Mouse (Mus musculus) MEL (cell line): ENCODE data around the gene Axin2.

Experiments used
- CTCF ChIP-seq, 3 experiments: IDR thresholded peaks in 2 of 3; conservative IDR thresholded peaks in 1 of 3; 2 replicates each; pipeline ENCODE4 v1.5.1; 2011 to 2012; ENCODE audit warnings: low read length in 3 of 3, low read depth in 2 of 3, mild to moderate bottlenecking in 2 of 3, improper control_type of control experiment in 1 of 3, inconsistent platforms in 1 of 3, mixed read lengths in 1 of 3, moderate library complexity in 1 of 3; ENCODE audit not compliant: control insufficient read depth in 1 of 3, insufficient read depth in 1 of 3, poor library complexity in 1 of 3, severe bottlenecking in 1 of 3
- ELF1 ChIP-seq: IDR thresholded peaks from 2 replicates; pipeline ENCODE4 v1.6.1; 2014; ENCODE audit warnings: low read depth, mild to moderate bottlenecking, inconsistent platforms, low read length, improper control_type of control experiment, moderate library complexity
- ETS1 ChIP-seq: IDR thresholded peaks from 2 replicates; pipeline ENCODE4 v1.6.1; 2012; ENCODE audit warnings: low read depth, mild to moderate bottlenecking, inconsistent platforms, low read length, improper control_type of control experiment, moderate library complexity
- GATA1 ChIP-seq: IDR thresholded peaks from 2 replicates; pipeline ENCODE4 v1.6.1; 2011; ENCODE audit warnings: low read depth, low read length, improper control_type of control experiment
- MAFK ChIP-seq: IDR thresholded peaks from 2 replicates; pipeline ENCODE4 v1.6.1; 2011; ENCODE audit warnings: low read depth, mild to moderate bottlenecking, low read length, improper control_type of control experiment, borderline replicate concordance
- MAX ChIP-seq: IDR thresholded peaks from 2 replicates; pipeline ENCODE4 v1.6.1; 2011; ENCODE audit warnings: low read length, improper control_type of control experiment
- POLR2AphosphoS2 ChIP-seq: IDR thresholded peaks from 2 replicates; pipeline ENCODE4 v1.6.1; 2011; ENCODE audit warnings: low read length, improper control_type of control experiment
- SIN3A ChIP-seq: IDR thresholded peaks from 2 replicates; pipeline ENCODE4 v1.6.1; 2012; ENCODE audit warnings: low read length, improper control_type of control experiment, inconsistent platforms
- TAL1 ChIP-seq: IDR thresholded peaks from 2 replicates; pipeline ENCODE4 v1.6.1; 2012; ENCODE audit warnings: mild to moderate bottlenecking, inconsistent platforms, low read length, moderate library complexity, mixed read lengths

- TF ChIP-seq POLR2AphosphoS2 (no peak), GATA1 (no peak), CTCF (IDR thresholded peaks at IDR 0.05 in 2 of 3, conservative IDR thresholded peaks at IDR 0.05 in 1 of 3; ENCODE audit: control insufficient read depth in 1 of 3, insufficient read depth in 1 of 3, low read depth in 2 of 3, low read length in 3 of 3, poor library complexity in 1 of 3, severe bottlenecking in 1 of 3) (no peak), MAFK (no peak), ETS1 (no peak), TAL1 (no peak), SIN3A (no peak), MAX (no peak), ELF1 (no peak)
These were observed 77.7 kb downstream of the Axin2 start for GRCm38 (mm10) chr11:108997816-108998215.
